Mouse (Mus musculus) MEL (cell line): ENCODE measurements around the gene Fhl4.

ENCODE experiments used
- CTCF ChIP-seq, 3 experiments: IDR thresholded peaks in 2 of 3; conservative IDR thresholded peaks in 1 of 3; 2 replicates each; pipeline ENCODE4 v1.5.1; 2011 to 2012; ENCODE audit warnings: low read length in 3 of 3, low read depth in 2 of 3, mild to moderate bottlenecking in 2 of 3, improper control_type of control experiment in 1 of 3, inconsistent platforms in 1 of 3, mixed read lengths in 1 of 3, moderate library complexity in 1 of 3; ENCODE audit not compliant: control insufficient read depth in 1 of 3, insufficient read depth in 1 of 3, poor library complexity in 1 of 3, severe bottlenecking in 1 of 3
- EP300 ChIP-seq, 2 experiments: IDR thresholded peaks; 2 replicates each; pipeline ENCODE4 v1.6.1; 2011; ENCODE audit warnings: improper control_type of control experiment in 2 of 2, low read length in 2 of 2, low read depth in 1 of 2, mild to moderate bottlenecking in 1 of 2
- GABPA ChIP-seq: IDR thresholded peaks from 2 replicates; pipeline ENCODE4 v1.6.1; 2012; ENCODE audit warnings: low read depth, mild to moderate bottlenecking, inconsistent platforms, low read length, improper control_type of control experiment, moderate library complexity
- GATA1 ChIP-seq: IDR thresholded peaks from 2 replicates; pipeline ENCODE4 v1.6.1; 2011; ENCODE audit warnings: low read depth, low read length, improper control_type of control experiment
- POLR2A ChIP-seq, 2 experiments: IDR thresholded peaks; 2 replicates each; pipeline ENCODE4 v1.6.1; 2011 to 2012; ENCODE audit warnings: low read length in 2 of 2, mild to moderate bottlenecking in 2 of 2, control low read depth in 1 of 2, improper control_type of control experiment in 1 of 2, low read depth in 1 of 2, moderate library complexity in 1 of 2; ENCODE audit not compliant: control insufficient read depth in 1 of 2, insufficient read depth in 1 of 2, poor library complexity in 1 of 2
- RCOR1 ChIP-seq: IDR thresholded peaks from 2 replicates; pipeline ENCODE4 v1.6.1; 2012; ENCODE audit warnings: low read depth, mild to moderate bottlenecking, inconsistent platforms, low read length, improper control_type of control experiment
- TAL1 ChIP-seq: IDR thresholded peaks from 2 replicates; pipeline ENCODE4 v1.6.1; 2012; ENCODE audit warnings: mild to moderate bottlenecking, inconsistent platforms, low read length, moderate library complexity, mixed read lengths
- USF1 ChIP-seq: IDR thresholded peaks from 2 replicates; pipeline ENCODE4 v1.6.1; 2014; ENCODE audit warnings: low read depth, mild to moderate bottlenecking, inconsistent platforms, low read length, improper control_type of control experiment, moderate library complexity

- TF ChIP-seq CTCF (IDR thresholded peaks at IDR 0.05 in 2 of 3, conservative IDR thresholded peaks at IDR 0.05 in 1 of 3; ENCODE audit: control insufficient read depth in 1 of 3, insufficient read depth in 1 of 3, low read depth in 2 of 3, low read length in 3 of 3, poor library complexity in 1 of 3, severe bottlenecking in 1 of 3), result no peak
- TF ChIP-seq POLR2A (IDR thresholded peaks at IDR 0.05; ENCODE audit: control insufficient read depth in 1 of 2, insufficient read depth in 1 of 2, low read depth in 1 of 2, low read length in 2 of 2, poor library complexity in 1 of 2), result no peak
- no peak for TF ChIP-seq TAL1
- no peak for TF ChIP-seq GATA1
- TF ChIP-seq EP300 (IDR thresholded peaks at IDR 0.05; ENCODE audit: low read depth in 1 of 2, low read length in 2 of 2), result no peak
- TF ChIP-seq USF1, result no peak
- TF ChIP-seq RCOR1, result no peak
- TF ChIP-seq GABPA, result no peak
Observed at GRCm38 (mm10) chr10:85052451-85052850, 49.8 kb downstream of the Fhl4 start.
